Mouse (Mus musculus) erythroid progenitor cell, adult 5-6 weeks (primary cell): ENCODE data around the gene Lrrc45. TPM values are rescaled to one million over a fixed set of nuclear protein-coding genes. Genes with fewer than 3 reads are reported as not detected.

Experiments
- ATAC-seq: replicated peaks from 2 replicates; pipeline ENCODE4 v1.8.0; 2016; ENCODE audit warnings: moderate number of reproducible peaks, mild to moderate bottlenecking, moderate TSS enrichment, inconsistent platforms; ENCODE audit not compliant: poor library complexity, low FRiP score, severe bottlenecking
- total RNA-seq, 2 experiments: library from RNA; stranded (forward) in 1 of 2; stranded (reverse) in 1 of 2; fragments of 150-400 nt in 1 of 2; fragments of 186-747, 209-891 nt in 1 of 2; gene quantifications; 2 replicates each; pipeline versions ENCODE4 v1.2.3 to v1.2.4; 2015 to 2017; ENCODE audit warnings: low replicate concordance in 2 of 2

Lrrc45 gene
- total RNA-seq, 2 experiments from 2014 or later = 3.4 to 12.9 TPM

DNA sequence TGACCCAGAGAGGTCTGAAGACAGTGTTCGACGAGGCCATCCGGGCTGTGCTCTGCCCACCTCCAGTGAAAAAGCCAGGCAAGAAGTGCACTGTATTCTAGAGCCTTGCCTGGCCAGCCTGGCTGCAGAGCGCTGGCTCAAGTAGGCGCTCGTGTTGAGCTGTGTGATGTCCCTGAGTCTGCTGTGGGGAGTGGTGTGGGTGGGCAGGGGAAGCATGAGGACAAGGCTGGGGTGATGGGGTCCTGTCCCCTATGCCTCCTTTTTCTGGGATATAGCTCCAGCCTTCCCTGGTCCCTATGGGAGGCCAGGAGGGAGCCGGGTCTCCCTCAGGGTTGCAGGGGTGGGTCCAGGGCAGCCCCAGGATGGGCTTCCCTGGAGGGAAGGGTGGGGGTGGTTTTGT, 9.8 kb downstream of the Lrrc45 start:
- no peak for ATAC-seq

DNA sequence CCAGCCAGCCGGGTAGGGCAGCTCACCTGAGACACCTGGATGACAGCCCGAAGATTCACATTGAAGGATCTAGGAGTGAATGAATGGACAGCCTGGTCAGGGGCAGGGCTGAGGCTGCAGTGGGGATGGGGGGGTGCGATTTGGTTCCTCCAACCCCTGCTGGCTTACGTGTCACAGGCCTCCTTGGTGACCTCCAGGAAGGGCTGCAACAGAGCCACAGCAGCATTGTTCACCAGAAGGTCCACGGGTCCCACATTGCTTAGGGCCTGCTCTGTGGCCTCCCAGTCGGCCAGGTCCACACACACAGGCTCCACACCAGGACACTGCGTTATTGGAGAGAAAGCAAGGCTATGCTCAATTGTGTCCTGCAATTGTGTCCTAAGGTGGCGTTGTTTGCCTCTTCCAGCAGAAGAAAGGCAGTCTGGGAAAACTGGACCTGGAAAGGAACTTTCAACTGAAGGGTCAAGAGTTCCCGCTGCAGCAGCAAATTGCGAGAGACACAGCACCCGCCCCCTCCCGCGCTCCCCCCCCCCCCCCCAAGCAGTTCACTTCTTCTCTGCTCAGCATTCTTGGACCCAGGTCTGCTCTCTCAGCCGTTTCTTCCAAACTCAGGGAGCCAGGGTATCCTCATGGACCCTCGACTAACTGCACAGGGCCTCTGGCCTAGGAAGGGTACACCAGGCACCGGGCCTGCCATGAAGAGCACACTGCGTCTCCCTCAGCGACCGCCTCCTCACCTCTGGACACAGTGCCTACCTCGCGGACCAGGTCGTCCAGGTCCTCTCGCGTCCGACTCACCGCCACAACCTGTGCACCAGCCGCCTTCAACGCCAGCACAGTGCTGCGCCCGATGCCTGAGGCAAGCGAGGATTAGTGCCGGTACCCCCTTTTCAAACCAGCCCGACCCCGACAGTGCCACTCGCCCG, 12.8 kb downstream of the Lrrc45 start:
- ATAC-seq = no peak

DNA sequence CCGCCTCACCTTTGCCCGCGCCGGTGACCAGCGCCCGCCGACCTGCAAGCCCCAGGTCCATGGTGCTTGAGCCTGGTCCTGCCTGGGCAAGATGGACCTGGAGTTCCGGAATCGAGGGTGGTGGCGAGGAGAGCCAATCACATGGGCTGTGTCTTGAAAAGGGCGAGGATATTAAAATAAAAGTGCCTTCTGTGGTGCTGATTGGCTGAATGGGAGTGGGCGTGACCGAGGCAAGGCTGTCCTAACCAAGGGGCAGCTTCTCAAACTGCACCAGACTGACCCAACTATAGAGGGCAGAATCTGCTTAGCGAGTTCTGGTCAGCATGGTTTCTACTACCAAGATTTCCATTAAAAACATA, 13.4 kb downstream of the Lrrc45 start, which contains the start of gene Dcxr:
TSS of gene Dcxr (minus strand) at position 113 of the 359 bp plus-strand sequence.
- peak; percentile 79 for ATAC-seq

DNA sequence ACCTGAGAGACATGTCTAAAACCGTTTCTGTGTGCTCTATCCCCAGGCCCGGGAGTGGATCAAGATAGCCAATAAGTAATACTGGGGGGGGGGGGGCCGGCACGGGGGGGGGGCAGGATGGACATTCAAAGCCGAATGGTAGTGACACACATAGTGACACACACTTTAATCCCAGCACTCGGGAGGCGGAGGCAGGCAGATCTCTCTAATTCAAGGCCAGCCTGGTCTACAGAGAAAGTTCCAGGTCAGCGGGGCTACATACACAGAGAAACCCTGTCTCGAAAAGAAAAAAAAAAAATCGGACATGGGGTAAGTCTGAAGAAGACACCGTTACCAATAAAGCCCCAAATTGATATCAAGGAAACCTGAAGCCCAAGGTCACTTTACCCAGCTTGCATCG, 13.8 kb downstream of the Lrrc45 start:
- no peak for ATAC-seq

DNA sequence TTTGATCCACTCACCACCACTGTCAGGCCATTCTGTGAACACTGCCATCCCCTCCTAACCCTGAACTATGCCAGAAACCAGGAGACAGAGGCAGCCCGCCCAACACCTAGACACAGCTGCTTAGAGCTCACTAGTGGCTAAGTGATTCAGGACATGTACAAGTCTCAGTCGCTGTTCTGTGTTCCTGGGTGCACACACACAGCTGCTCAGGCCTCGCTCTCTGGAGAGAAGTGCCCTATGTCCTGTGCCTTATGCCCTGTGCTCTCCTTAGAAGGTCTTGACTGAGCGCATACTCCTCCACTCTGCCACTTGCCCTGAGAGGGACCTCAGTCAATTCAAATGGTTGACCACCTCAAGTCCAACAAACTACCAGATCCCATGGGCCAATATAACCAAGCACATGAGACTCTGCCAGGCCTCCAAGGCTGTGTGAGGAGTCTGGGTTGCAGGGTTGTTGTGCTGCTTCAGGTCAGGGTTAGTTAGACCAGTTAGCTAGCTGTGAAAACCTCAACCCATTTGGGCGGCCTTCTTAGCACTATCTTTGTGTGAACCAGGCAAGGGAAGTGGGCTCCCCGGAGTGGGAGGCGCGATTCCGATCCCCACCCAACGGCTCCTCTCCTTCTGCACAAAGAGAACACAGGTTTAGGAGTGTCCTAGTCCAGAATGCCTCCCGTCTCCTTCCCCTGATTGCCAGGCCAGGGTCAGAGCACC, 15.0 kb downstream of the Lrrc45 start:
- no peak for ATAC-seq

DNA sequence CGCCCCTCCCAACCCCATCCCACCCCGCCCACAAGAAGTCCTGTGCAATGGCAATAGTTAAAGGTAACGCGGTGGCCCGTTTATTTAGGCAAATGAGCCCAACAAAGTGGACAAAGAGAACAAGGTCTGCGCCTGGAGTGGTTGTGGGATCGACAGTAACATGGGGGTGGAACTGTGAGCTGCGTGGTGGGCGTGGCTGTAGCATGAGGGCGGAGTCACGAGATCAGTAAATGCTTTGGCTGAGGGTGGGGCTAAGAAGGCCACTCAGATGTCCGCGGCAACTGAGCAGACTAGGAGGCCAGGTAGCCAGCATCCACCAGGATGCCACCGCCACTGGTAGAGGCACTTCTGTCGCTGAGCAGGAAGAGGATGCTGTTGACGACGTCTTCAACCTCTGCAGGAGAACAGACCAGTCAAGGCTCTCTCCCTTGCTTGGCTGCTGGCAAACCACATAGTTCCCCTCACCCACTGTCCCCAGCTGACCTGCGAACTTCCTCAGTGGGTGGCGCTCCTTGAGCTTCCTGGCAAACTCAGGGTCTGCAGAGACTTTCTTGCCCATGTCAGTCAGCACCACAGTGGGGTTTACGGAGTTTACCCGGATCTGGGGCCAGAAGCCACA, 15.8 kb downstream of the Lrrc45 start:
- 0 out of 2 replicates have a peak, but pooled peaks have one; percentile 33 for ATAC-seq

DNA sequence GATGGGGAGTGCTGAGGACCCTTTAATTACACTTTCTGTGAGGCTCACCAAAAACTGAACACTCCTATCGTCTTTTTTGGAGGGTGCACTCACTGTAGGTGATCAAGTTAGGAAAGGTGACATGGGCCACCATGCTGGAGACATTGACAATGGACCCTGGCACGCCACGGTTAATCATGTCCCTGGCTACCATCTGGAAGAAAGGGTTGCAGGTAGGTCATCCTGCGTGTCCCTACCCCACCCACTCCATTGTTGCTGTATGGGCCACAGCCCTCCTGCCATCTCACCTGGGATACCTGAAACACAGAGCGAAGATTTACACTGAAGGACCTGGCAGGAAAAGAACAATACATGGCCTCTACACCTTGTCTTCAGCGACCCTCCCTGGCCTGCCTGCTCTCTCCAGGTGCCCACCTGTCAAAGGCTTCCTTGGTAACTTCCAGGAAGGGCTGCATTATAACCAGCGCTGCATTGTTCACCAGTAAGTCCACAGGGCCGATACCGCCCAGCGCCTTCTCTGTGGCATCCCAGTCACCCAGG, 16.7 kb downstream of the Lrrc45 start:
- ATAC-seq = no peak

DNA sequence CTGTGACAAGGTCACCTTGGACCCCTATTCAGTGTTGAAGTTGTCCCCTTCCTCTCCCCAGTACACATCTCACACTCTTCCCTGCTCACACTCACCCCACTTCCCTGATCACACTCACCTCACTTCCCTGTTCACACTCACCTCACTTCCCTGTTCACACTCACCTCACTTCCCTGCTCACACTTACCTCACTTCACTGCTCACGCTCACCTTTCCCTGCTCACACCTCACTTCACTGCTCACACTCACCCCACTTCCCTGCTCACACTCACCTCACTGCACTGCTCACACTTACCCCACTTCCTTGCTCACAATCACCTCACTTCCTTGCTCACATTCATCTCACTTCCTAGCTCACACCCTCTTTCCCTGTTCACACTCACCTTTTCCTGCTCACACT, 17.7 kb downstream of the Lrrc45 start:
- no peak for ATAC-seq

DNA sequence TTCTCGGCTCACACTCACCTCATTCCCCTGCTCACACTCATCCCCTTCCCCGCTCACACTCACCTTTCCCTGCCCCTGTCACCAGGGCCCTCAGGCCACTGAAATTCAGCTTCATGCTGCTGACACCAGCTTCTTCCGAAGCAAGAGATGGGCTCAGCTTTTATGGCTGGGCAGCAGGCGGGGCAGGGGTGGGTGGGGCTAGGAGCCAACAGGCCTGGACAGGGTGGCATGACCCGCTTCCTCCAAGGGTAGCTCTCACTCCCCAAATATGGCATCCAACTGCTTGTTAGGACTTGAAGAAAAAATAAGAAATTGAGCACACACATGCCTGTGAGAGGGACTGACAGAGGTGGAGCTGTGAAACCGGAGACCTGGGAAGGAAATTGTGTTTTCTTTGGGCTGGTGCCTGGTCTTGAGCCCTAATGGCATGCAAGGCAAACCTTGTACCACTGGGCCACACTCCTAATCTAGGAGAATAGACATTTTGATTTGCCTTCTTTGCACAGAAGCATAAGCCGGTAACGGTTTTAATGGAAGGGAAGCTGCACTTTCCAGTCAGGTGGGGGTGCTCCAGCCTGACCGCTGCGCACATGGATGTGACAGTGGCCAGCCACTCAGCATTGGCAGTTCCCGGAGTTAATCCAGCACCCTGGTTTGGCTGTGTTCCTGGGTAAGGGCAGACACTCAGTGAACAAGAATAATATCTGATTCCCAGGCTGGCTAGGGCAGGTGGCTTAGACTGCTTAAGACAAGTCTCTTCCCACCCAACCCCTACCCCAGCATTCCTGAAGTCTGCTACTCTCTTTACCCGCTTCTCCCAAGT, 18.3 kb downstream of the Lrrc45 start, which contains the start of gene Cbr2:
TSS of gene Cbr2 (minus strand) at position 257 of the 823 bp plus-strand sequence.
- no peak for ATAC-seq

DNA sequence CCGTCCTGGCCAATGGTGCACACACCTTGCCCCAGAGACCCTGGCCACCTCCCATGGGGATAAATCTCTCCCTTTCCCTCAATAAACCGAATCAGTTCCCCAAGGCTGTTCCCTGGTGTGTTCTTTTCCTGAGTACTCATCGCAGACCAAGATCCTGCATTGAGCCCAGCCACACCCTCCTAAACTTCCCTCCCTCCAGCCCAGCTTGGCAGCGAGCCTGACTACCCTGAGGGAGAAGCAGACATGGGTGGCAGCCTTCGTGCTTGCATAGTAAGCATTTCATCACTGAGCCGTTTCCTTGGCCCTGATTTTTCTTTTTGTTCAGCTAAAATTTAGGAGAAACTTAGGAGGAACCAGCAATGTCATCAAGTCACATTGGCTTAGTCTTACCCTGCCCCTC, 19.8 kb downstream of the Lrrc45 start:
- no peak for ATAC-seq

DNA sequence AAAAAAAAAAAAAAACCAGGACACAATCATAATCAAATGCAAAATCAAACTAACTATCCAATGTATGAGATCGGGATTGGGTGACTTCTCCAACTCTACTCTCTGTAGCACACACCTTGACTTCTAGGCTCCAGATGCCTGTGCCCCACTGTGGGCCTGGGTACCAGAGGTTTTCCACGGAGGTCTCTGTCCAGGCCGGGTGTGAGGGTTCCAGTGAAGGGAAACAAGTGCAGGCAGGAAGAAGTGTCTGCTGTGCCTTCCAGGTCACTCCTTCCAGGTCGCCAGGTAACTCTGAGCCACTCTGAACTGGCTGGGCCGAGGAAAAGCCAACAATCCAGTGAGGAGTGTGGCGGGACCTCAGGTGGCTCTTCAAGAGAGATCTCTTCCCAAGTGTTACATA, 22.7 kb downstream of the Lrrc45 start:
- ATAC-seq = no peak

DNA sequence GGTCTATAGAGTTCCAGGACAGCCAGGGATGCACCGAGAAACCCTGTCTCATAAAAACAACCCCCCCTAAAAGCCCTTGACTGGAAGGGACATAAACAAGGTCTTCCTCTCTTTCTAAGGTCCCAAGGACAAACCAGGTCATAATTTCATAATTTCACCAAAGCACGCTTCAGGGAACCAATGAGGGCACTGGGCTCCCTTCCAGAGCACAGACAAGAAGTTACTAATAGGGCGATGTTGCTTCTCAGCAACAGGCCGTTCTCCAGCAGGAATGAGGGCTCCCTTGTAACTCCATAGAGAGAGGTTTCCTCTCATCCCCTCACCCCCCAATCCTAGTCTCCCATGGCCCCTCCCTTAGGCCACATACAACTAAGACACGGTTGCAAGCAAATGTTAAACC, 27.3 kb downstream of the Lrrc45 start:
- no peak for ATAC-seq

DNA sequence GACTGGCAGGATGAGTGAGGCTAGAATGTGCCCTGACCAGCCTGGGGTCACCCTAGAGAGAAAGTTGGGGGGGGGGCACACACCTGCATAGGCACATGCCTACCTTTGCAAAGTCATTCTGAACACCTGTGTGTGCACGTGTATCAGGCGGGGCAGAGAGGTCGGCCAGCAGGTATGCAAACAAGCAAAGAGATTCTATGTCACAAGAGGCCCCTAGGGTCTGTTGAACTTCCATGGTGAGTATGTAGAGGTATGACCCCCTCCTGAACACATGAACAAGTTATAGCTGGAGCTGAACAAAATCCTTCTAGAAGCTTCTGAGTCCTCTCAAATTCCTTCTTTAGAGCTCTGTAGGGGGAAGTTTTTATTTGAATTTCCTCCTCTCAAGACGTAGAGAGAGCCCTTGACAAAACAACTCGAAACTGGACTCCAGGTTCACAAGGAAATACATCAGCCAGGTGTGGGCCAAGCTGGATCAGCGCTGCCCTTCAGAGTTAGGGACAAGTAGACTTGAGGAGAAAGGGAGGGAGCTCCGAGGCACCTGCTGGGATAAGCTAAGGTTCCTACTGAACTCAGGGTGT, 30.5 kb downstream of the Lrrc45 start:
- ATAC-seq = no peak

DNA sequence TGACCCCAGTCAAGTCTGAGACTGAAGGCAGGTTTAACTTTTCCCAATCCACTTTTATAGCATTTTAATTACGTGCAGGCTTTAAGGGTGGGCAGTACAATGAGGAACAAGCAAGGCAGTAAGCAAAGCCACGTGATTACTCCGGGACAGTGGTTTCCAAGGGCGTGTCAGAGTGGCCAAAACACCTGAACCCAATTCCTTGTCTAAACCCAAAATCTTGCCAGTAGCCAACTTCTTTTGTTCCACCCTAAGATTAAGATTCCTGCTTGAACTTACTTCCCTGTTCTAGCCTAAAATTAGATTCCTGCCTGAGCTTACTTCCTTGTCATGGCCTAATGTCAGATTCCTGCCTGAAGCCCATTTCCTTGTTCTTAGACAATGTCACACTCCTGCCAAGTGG, 34.2 kb downstream of the Lrrc45 start:
- ATAC-seq = no peak

DNA sequence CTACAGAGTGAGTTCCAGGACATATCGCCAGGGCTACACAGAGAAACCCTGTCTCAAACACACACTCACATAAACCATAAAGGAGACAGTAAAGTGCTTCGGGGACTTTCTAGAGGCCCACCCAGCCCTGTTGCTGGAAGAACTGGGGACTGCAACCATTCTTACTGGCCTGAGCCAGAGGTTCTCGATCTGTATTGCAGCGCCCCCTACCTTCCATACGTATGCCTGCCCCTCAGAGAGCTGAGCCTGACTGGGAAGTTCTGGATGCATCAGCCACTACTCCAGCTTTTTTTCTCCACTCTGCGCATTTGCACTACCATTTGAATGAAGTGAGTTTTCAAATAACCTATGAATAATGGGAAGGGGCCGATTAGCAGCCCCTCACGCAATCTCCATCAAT, 35.7 kb downstream of the Lrrc45 start:
- ATAC-seq = peak; percentile 70; the same call in 1 of the 2 replicates

DNA sequence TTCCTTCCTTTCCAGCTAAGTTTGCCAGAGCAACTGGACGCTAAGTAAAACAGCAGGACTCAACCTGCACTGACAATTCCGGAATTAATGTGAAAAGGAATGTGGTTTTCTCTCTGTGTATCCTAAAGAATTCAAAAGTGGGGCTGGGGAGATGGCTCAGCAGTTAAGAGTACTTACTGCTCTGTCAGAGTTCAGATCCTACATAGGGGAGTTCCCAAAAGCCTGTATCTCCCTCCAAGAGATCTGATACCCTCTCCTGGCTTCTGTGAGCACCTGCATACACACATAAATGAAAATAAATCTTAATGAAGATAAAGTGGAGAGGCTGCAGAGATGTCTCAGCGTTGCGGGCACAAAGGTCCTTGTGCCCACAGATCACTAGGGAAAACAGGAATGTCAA, 37.9 kb downstream of the Lrrc45 start:
- ATAC-seq = no peak

DNA sequence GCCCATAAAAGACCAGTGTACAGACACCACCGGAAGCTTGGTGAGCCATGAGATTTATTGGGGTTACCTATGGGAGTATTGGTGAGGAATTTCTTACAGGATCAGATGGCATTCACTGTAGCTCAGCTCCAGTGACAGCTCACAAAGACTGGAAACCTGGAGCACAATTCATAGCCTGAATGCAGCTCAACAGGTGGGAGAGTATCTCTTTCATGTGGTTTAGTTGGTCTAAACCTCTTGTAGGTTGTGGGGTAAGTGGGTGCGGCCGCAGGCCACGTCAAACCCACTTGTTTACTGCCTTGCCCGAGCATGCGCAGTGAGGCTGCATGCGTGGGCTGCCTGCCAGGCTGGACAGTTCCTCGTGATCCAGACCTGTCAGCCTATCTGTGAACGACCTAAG, 46.5 kb downstream of the Lrrc45 start:
- no peak for ATAC-seq

DNA sequence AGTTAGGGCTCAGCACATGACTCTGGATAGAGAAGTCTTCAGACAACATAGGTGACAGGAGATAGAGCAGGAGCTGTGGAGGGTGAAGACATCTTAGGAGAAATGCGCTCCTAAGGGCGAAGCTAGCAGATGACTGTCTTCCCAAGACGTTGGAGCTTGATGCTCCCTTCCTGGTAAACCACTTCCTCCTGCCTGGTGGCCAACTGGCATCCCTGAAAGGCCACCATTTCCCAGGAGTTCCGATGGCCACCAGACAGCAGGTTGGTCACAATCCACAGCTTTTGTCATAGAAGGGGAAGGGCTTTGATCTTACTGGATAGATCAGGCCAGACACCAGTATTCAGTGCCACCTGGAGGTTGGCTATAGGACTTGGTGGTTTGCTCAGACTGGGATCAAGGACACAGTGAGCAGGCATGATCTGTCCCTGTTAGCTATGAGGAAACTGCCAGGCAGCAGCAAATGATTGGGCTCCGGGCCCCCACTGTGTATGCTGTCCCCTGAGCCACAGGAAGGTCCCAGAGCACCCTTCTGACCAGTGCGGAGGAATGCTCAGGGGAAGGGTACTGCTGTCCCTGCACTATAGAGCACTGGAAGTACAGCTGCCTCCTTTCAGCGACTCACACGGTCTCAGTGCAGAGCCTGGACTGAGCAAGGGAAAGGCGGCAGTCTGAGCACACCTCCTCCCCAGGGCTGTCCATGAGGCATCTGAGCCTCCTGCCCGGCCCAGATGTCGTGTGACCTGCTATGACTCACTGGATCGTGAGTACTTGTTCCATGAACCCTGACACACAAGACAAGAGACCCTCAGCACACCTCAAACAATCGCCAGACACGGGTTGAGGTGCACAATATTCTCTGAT, 48.3 kb downstream of the Lrrc45 start:
- ATAC-seq = no peak
